Mouse (Mus musculus): Measurements from ENCODE around the gene Naaladl2.
A peak's percentile ranks its signal among the peaks of the same experiment; 100 is the strongest.
"Not testable (repeated sequence)": the region's sequence is repeated elsewhere in the genome, so short reads cannot be mapped to it uniquely, and the experiment has no call there.

Gene Naaladl2

DNA sequence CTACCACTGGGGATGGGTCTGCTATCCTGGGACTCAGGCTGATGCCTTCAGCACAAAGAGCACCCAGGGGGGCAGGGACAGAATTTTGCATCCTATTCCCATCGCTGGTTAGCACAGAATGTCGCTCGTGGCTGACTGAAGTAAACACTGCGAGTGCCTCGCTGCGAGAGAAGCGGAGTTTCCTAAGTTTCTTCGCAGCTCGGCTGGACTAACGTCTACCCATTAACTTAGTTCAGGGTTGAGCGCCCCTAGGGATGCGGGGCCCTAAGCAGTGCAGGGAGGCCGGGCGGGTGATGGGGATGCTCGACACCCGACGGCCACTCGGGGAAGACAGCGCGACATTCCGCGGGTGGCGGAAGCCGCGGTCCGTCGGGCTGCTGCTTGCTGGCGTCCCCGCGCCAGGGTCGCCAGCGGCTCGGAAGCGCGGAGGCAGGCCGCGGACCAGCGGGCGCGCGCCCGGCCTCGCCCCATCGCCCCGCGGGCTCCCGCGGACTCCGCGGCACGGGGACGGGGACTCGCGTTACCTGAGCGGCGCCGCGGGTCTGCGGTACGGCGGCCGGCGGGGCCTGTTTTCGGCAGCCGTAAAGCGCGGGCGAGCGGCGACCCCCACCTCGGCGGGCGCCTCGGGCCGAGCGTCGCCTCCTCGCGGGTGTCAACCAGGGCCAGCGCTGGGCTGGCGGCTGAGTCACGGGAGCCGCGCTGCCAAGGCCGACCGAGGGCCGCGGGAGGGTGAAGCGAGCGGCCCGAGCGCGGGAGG is at the start of gene Naaladl2:
TSS of gene Naaladl2 (minus strand) at position 707 of the 757 bp plus-strand sequence.
- peak; percentile 3 for DNase-seq (ENCODE audit: low spot score)

DNA sequence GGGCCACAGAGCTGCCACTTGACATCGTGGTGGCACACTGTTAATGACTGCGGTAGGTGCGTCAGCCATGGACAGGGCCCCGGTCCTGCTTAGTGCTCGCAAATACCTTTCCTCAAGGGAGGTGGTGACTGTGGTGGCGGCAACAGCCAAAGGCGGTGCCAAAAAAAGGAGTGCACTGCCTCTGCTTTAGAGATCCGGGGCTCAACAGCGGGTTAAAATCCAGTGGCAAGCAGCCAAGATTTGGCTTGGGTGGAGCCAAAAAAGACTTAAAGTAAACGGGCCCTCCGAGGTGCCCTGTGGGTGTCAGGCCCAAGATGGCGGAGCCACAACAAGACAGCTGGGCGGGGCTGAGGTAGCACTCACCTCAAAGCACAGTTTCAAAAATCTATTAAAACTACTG is 7.7 kb upstream of the Naaladl2 start:
- DNase-seq (ENCODE audit: low spot score), result no peak

DNA sequence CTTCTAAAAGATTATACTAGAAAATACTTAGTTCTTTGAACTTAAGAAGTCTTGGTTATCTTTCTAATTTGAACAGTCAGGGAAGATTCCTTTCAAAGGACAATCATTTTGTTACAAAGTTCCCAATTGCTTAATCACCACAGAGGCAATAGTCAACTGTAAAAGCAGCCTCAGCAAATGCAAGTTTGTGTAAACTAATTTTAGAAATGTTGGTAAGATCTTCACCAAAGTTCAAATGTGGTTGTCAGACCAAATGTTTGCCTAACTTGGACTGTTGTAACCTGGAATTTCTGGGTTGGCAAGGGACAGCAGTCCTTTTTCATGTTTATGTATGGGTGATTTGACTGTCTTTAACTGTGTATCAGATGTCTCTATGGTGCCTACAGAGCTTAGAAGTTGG is 3.2 kb upstream of the Naaladl2 start:
- DNase-seq (ENCODE audit: low spot score), result no peak

DNA sequence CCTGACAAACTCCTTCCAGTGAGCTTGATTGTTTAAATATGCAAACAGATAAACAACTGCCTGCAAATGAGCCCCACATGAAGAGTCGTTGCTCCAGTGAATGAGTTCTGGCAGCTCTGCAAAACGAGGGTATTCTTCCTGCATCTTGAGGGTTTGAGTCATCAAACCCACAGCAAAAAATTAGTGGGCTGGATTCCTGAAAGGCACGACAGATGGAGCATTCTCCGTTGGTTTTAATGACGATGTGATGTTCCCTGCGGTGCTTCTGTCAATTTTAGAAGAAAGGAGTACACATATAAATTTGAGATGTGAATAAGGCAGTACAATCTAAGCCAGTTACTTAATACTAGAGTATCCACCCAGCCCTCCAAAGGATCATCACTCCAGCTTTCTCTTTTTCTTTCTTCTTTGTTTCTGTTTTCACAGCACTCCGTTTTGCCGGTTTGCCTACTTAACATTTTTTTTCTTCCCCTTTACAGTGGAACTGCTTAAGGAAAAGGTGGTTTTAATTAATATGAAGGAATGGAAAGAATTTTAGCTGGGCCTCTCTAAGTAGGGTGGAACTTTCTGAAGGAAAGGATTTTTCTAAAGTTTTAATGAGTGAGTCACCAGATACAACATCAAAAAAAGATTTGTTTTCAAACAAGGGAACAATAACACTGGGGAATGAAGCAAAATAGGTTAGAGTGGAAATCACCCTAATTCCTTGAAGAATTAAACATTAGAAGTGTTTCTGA is 1.1 kb upstream of the Naaladl2 start:
- DNase-seq (ENCODE audit: low spot score), result no peak

DNA sequence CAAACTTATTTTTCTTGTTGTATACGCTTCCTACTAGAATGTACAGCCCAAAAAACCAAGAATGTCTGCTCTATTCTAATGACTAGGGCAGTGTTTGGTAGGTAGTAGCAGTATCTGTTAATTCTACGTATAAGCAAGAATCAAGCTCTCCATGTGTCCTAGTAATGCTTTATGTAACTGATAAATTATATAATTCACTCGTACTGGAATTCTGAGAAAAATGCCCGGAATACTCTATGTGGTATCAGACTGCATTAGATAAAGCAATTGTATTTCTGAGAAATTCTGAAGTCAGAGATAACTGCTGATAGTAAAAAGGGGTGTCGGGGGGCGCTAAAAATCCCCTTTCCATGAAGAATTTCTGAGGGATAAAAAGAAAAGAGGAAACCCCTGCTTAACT is 950 bp downstream of the Naaladl2 start:
- no peak for DNase-seq (ENCODE audit: low spot score)

DNA sequence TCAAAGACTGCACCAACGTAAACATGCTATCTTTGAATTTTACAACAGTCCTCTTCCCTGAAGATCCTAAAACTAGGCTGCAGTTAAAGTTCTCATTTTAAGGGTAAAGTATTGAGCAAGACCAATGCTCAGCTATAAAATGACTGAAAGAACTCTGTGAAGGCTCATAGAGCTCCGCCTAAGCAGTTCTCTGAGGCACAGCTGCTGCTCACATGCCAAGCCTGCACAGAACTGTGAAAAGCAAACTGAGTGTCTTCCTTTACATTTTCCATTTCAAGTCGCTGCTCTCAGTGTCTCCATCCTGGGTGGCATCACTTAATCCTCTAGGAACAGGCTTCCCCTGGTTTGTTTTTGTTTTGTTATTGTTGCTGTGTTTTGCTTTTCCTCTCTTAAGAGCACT is 12.2 kb downstream of the Naaladl2 start:
- DNase-seq (ENCODE audit: low spot score), result no peak

DNA sequence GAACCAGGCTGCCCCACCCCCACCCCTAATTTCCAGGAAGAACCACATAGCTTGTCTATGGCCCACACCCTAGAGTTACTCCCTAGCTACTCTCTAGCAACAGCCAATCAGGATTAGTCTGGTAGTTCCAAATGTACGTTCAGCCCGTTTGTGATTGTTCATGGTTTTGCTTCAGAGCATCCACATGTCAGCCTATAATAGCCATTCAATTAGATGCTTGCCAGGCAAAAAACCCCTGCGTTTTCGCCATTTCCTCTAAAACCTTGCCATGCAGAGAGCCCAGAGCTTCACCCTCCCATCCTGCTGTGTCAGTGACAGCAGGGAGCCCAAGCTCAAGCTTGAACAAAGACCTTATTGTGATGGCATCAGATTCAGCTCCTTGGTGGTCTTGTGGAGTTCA is 16.2 kb downstream of the Naaladl2 start:
- DNase-seq (ENCODE audit: low spot score), result no peak

DNA sequence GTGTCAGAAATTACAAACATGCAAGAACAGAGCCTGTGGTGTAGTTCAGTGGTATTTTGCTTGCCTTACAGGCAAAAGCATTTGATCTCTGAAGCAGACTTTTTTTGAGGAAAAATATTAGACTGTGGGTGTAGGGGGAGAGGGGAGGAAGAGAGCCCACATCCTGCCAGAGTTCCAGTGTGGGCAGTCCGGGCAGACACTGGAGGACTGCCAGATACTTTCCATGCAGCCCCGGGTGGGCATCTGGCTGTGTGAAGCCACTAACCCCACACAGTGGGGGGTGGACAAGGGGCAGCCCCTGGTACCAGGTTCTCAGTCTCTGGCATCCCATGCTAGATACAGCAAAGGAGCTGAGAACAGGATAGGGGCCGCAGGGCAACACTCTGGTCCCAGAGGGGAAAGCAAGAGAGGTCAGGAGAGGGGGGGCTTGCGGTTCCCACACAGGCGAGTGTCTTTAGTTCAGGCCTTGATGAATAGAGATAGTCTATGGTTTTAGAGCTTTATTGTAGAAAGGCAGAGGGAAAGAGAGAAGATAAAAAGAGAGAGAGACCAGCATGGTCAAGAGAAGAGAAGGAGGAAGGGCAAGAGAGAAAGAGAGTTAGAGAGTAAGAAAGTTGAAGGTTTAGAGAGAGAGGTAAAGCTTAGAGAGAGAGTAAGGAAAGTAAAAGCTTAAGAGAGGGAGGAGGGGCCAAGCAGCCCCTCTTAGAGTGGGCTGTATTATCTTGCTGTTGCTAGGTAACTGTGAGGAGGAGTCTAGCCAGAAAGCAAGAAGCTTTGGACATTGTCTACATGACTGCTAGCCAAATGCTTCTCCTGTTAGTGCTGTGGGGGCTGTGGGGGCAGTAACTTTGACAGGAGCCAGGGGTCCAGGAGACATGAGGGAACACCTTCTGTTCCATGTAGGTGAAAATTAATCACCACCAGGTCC is 18.9 kb downstream of the Naaladl2 start:
- no peak for DNase-seq (ENCODE audit: low spot score)

DNA sequence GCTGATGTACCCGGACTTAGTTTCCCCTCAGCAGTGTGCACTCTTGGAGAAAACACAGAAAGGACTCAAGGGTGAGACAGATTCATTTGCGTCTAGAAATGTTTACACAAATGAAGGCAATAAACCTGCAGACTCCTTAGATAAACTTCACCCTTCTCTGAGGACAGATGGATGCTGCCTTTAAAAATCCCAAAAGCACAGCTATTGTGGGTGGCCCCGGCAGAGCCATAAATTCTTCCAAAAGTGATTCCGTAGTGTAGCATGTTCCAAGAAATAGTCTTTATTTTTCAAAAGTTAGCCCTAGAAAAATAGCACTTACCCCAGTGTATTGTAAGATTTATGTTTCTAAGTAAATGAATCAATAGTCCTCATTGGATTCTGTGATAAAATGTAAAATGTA is 31.0 kb downstream of the Naaladl2 start:
- no peak for DNase-seq (ENCODE audit: low spot score)

DNA sequence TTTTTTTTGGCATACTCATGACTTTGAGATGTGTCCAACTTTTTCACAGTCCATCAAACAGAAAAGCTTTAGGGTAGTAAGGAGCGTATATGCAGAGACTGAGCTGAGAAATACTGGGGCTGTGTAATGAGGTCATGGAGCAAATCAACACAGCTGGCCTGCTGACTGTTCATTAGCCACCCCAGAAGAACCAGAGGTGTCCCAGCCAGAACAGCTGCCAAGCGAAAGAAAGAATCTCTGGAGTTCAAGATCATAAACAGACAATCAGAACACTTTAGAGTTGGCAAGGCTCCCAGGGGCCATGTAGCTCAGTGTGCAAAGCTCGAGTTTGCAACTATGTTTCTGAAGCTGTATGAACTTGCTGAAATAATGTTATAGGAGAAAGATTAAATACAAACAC is 35.1 kb downstream of the Naaladl2 start:
- no peak for DNase-seq (ENCODE audit: low spot score)

DNA sequence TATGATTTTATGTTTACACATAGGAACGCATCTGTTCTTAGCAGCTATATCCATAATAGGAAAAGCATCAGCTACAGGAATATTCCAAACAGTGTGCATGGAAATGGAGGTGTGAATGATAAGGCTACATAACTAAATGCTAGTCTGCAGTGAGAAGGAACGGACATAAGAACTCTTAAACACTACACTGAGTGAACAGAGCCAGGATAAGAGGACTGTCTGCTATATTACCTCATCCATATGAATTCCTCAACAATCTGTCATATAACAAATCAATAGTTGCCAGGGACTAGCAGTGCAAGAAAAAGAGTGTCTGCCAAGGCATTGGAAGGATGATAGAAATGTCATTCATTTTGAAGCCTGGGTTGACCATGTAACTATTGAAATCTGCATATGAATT is 51.1 kb downstream of the Naaladl2 start:
- no peak for DNase-seq (ENCODE audit: low spot score)

DNA sequence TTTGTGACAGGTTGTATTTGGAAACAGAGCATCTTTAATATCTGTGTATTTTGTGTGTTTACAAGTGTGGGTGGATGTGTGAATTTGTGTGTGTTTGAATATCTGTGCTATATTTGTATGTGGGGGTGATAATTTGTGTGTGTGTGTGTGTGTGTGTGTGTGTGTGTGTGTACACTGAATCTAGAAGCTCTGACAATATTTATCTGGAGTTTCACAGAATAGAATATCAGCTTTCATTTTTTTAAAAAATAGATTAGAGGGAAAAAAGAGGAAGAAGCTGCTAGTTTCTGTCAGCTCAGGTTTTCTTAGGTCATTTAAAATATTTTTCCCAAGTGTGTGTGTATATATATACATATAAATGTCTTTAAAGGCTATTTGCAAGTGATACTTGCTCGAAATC is 68.3 kb downstream of the Naaladl2 start:
- DNase-seq (ENCODE audit: low spot score), result no peak

DNA sequence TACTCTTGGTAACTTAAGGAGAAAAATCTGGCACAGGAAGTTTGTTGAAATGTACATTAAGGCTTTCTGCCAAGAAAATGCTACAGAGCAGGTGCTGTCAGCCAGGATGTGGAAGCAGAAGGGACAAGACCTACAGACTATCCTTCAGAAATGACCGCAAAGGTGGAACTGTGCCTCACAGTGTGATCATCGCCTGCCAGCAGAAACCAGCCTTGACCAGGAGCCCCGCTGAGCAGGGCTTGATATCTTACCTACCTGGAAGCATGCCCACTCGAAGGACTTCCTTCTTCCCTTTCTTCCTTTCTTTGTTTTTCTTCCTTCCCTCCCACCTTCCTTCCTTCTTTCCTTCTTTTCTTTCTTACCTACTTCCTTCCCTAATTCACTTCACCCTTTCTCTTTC is 69.8 kb downstream of the Naaladl2 start:
- DNase-seq (ENCODE audit: low spot score), result no peak

DNA sequence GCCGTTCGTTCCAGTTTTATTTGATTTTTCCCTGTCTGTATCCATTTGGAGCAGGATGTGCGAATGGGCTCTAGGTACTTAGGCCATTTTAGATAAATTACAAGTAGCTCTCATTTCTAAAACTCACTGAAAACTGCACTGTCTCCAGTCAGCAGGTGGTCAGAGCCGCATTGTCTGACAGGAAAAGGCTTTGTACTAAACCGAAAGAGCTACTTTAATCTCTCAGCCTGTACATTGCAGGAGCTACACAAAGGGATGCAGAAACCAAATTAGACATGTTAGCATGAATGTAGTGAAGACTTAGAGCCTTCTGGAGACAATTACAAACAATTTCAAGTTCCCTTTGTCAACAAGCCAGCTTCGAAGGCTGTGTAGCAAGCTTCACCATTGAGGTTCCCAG is 70.2 kb downstream of the Naaladl2 start:
- no peak for DNase-seq (ENCODE audit: low spot score)

DNA sequence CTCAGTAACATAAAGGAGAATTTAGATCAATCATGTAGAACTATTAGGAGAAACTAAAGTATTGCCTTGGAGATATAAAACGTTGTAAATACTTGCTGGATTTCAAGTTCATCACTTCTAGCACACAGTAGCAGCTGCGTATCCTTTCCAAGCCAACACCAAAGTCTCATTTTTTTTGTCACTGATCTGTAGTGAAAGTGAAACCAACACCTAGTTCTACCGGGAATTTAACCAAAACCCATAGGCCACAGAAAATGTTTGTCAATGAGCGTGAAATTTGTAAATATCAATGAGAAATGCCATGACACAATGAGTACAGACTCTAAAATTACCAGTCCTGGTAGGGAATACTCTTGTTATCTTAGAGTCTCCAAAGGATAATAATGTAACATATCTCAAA is 80.8 kb downstream of the Naaladl2 start:
- no peak for DNase-seq (ENCODE audit: low spot score)

DNA sequence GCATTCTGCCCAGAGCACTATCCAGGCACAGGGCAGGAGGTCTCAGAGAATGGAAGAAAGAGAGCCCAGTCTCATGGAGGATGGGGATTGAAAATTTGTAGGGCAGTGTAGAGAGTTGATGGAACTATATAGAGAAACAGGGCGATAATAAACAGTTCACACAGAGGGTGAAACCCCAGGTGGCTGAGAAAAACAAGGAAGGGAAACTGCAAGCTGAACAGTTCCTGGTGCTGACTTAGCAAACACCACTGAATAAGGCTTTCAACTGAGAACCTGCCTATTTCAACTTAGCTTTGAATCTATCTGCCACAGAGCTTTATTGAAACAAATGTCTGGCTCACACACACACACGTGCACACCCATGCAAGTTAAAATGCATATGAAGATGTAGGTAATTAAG is 91.1 kb downstream of the Naaladl2 start:
- DNase-seq (ENCODE audit: low spot score), result no peak

DNA sequence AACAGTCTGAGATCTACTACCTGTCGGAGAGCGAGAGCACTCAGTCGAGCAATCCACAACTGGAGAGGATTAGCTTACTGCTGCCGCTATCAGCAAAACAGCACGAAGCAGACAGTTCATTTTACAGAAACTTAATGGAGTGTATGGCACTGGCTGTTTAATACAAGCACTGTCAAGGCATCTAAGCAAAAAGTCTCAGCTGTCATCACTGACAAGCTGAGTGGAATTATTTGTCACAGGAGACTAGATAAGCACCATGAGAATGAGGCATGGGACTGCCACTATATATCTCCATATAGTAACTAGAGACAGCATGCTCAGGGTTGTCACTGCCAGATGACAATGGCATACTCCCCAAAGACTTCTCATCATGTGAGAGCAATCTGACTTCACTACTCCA is 124.1 kb downstream of the Naaladl2 start:
- no peak for DNase-seq (ENCODE audit: low spot score)

DNA sequence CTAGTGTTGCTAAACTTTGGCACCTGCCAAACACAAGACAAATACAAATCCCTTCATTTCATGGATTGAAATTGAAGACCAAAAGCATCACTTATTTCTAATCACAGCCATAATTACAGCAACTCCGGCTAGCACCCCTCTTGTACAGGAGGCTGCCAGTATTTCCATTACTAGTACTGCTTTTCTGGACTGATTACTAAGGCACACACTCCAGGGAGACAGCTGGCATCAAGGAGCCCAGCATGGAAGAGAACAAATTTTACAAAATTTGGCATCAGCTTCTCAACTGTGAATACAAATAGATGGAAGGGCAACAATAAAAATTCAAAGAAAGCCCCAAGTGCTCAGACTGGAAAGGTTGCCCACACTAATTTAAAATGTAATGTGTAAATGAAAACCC is 133.3 kb downstream of the Naaladl2 start:
- no peak for DNase-seq (ENCODE audit: low spot score)

DNA sequence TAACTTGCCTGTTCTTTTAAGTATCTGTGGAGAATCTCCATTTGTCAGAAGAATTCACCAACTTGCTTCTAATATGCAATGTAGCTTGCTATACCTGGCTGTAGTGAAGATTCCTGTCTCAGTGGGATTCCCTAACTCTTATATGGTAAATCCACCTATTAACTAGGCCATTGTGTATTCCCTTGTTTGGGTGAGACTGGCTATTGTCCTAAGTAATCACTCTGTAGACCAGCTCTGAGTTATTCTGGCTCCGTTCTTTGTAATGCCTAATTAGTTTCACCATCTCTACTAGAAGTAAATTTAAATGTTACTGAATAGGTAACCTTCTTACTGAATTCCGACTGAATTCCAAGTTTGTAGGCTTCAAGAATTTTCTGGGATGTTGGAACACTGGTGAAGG is 137.3 kb downstream of the Naaladl2 start:
- DNase-seq (ENCODE audit: low spot score), result not testable (repeated sequence)

DNA sequence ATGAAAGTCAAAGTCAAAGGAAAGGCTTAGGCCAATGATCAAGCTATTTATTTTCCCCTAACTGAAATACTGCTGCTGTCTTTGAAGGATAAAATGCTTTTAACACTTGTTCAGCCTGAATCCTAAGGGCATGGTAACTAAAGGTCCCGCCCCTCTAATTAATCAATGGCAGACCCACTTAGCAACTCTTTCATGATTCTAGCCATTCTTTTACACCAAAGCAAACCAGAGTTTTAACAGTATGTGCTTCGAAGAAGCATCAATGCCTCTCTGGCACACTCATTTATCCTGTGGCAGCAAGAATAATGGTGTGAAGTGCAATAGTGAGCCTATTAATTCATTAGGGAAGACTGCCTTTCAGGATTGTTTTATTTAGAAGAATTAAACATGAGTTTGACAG is 151.5 kb downstream of the Naaladl2 start:
- DNase-seq (ENCODE audit: low spot score), result no peak

DNA sequence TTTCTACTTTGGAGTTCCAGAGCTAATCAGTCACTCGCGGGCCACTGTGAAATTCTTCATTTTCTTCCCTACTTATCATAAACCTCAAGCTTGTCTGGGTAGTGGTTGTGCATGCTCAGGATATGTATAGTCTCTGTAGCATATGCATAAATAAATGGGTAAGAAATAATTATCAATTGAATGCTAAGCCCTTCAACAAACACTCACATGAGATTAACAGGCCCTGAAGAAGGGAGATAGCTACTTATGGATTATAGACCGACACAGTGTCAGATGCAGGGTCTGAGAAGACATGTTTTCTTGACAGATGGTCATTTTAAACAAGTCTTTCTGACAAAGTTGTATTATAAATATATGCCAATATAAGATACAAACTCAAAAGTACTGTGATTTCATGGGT is 152.0 kb downstream of the Naaladl2 start:
- no peak for DNase-seq (ENCODE audit: low spot score)

DNA sequence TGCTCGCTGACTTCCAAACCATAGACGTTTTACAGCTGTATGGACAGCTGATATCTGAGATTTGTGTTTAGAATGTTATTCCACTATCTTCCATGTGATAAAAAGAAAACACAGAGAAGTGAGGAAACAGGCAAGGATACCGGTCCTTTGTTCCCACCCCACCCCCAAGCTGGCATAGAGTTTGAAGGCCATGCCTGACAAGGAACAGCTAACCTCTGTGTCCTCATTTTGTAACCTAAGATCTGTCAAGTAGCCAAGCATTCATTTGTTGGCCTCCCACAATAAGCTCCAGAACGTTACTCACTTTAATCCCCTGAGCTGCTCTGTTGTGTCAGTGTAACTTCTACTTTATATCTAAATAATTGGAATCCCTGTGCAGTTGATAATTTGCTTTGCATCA is 161.9 kb downstream of the Naaladl2 start:
- no peak for DNase-seq (ENCODE audit: low spot score)

DNA sequence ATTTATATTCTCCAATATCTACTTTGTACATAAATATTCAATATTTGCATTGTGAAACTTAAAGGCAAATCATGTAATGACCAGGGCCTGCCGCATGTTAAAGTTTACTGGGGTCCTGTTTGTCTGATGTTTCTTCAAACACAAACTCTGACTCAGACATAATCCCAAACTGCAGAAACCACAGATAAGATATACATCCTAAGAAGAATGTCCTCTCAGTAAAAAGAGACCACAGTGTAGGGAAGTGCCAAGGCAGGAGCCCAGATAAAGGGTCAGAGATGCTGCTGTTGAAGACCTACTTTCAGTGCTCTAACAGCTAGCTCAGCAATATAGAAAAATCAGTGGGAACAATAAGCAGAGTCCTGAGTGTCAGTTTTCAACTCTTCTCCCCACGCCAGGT is 201.9 kb downstream of the Naaladl2 start:
- no peak for DNase-seq (ENCODE audit: low spot score)
